In genomic region chr13:112463868-112464625, GRCm38 (mm10) we compare ENCODE assay signal across 8 mouse cellular contexts. TPM values are rescaled to one million over a fixed set of nuclear protein-coding genes. Genes with fewer than 3 reads are reported as not detected.
DNase-seq lines count a peak whose midpoint lies in the region; ATAC-seq lines count a peak whose summit lies in the region.

Gene Il6st, plus strand, starts transcription at chr13:112464070.

- peak within 1 kb of the TSS; percentile 81 for H3K4me3 ChIP-seq in forebrain, embryonic 11.5 days (ENCODE audit: low read depth, low read length)
- peak within 1 kb of the TSS; percentile 89 for H3K4me3 ChIP-seq in heart, embryonic 16.5 days (ENCODE audit: low read length)
- peak within 1 kb of the TSS; percentile 68 for H3K4me3 ChIP-seq in liver, embryonic 15.5 days (replicated peaks)
- peak within 1 kb of the TSS; percentile 84 for H3K4me3 ChIP-seq in neural tube, embryonic 12.5 days

- peak; percentile 76 to 81 for DNase-seq in CD8-positive naive resting alpha-beta T cell, adult 2 months (ENCODE audit: low read depth in 2 of 2, low spot score in 2 of 2)
- peak; percentile 88 for DNase-seq in c-Kit-positive CD71-negative TER-119-negative erythroid progenitor cells, embryonic 14.5 days (ENCODE audit: low read depth)
- DNase-seq in forebrain, embryonic 11.5 days (ENCODE audit: low spot score) = peak; percentile 98
- peak; percentile 98 to 99 for DNase-seq in kidney, postnatal 36 days
- peak; percentile 86 for DNase-seq in telencephalon, adult 2 months (ENCODE audit: low read depth, low spot score)

- under 1% methylated on average over 75 of the region's 85 CpGs for WGBS in forebrain, embryonic 11.5 days
- WGBS in heart, embryonic 16.5 days = under 1% methylated on average over 84 of the region's 85 CpGs
- under 1% methylated on average over 85 of the region's 85 CpGs for WGBS in liver, embryonic 15.5 days (ENCODE audit: insufficient replicate concordance)
- WGBS in neural tube, embryonic 12.5 days = under 1% methylated on average over 85 of the region's 85 CpGs

- H3K9ac ChIP-seq in forebrain, embryonic 11.5 days (ENCODE audit: low read length) = peak within 1 kb of the TSS; percentile 81
- H3K9ac ChIP-seq in heart, embryonic 16.5 days (ENCODE audit: low read length) = peak within 1 kb of the TSS; percentile 94
- peak within 1 kb of the TSS; percentile 64 for H3K9ac ChIP-seq in liver, embryonic 15.5 days
- peak within 1 kb of the TSS; percentile 88 for H3K9ac ChIP-seq in neural tube, embryonic 12.5 days

- H3K9me3 ChIP-seq in forebrain, embryonic 11.5 days (ENCODE audit: control insufficient read depth, low read length) = no peaks in the 10 kb centered on the region
- H3K9me3 ChIP-seq in heart, embryonic 16.5 days (replicated peaks; ENCODE audit: control insufficient read depth, low read length) = no peaks in the 10 kb centered on the region
- no peaks in the 10 kb centered on the region for H3K9me3 ChIP-seq in liver, embryonic 15.5 days (replicated peaks)
- H3K9me3 ChIP-seq in neural tube, embryonic 12.5 days = no peaks in the 10 kb centered on the region

- H3K36me3 ChIP-seq in forebrain, embryonic 11.5 days (ENCODE audit: control insufficient read depth, insufficient read depth, low read length) = no peaks in the 10 kb centered on the region
- no peaks in the 10 kb centered on the region for H3K36me3 ChIP-seq in heart, embryonic 16.5 days (ENCODE audit: control insufficient read depth, insufficient read depth)
- H3K36me3 ChIP-seq in liver, embryonic 15.5 days (replicated peaks) = no peaks in the 10 kb centered on the region
- no peaks in the 10 kb centered on the region for H3K36me3 ChIP-seq in neural tube, embryonic 12.5 days

- H3K27me3 ChIP-seq in forebrain, embryonic 11.5 days (ENCODE audit: control insufficient read depth, insufficient read depth, low read length) = no peaks in the 10 kb centered on the region
- H3K27me3 ChIP-seq in heart, embryonic 16.5 days (ENCODE audit: control insufficient read depth, insufficient read depth, low read length) = no peaks in the 10 kb centered on the region
- peaks cover 38% of the 10 kb centered on the region for H3K27me3 ChIP-seq in liver, embryonic 15.5 days
- no peaks in the 10 kb centered on the region for H3K27me3 ChIP-seq in neural tube, embryonic 12.5 days (replicated peaks)

- H3K27ac ChIP-seq in forebrain, embryonic 11.5 days (ENCODE audit: low read depth, low read length) = peak within 1 kb of the TSS; percentile 25; the same call in 1 of the 2 replicates
- H3K27ac ChIP-seq in heart, embryonic 16.5 days (ENCODE audit: low read length) = peak within 1 kb of the TSS; percentile 94
- H3K27ac ChIP-seq in liver, embryonic 15.5 days (replicated peaks) = peak within 1 kb of the TSS; percentile 75
- H3K27ac ChIP-seq in neural tube, embryonic 12.5 days = 0 out of 2 replicates have a peak within 1 kb of the TSS, but pooled peaks have one; percentile 20

- peak within 1 kb of the TSS; percentile 88 for H3K4me2 ChIP-seq in forebrain, embryonic 11.5 days (ENCODE audit: low read depth, low read length, severe bottlenecking)
- peak within 1 kb of the TSS; percentile 82 for H3K4me2 ChIP-seq in heart, embryonic 16.5 days (ENCODE audit: low read depth, low read length)
- H3K4me2 ChIP-seq in liver, embryonic 15.5 days = peak within 1 kb of the TSS; percentile 93
- peak within 1 kb of the TSS; percentile 85 for H3K4me2 ChIP-seq in neural tube, embryonic 12.5 days (replicated peaks)

- peak; percentile 100 for ATAC-seq in forebrain, embryonic 11.5 days (replicated peaks; ENCODE audit: low FRiP score)
- peak; percentile 99 for ATAC-seq in heart, embryonic 16.5 days (replicated peaks; ENCODE audit: extremely low read depth, insufficient read depth, low FRiP score)
- peak; percentile 97 for ATAC-seq in liver, embryonic 15.5 days (ENCODE audit: insufficient read depth)
- ATAC-seq in neural tube, embryonic 12.5 days (ENCODE audit: low FRiP score, low read depth) = peak; percentile 100

- H3K4me1 ChIP-seq in forebrain, embryonic 11.5 days (replicated peaks; ENCODE audit: control insufficient read depth, insufficient read depth, low read length) = no peaks in the 10 kb centered on the region
- H3K4me1 ChIP-seq in heart, embryonic 16.5 days (ENCODE audit: control insufficient read depth, insufficient read depth, low read length) = peaks cover 29% of the 10 kb centered on the region
- H3K4me1 ChIP-seq in liver, embryonic 15.5 days (replicated peaks) = peaks cover 22% of the 10 kb centered on the region
- peaks cover 9% of the 10 kb centered on the region; the same call in 1 of the 2 replicates for H3K4me1 ChIP-seq in neural tube, embryonic 12.5 days

RNA-seq across cellular contexts. Expression of gene Il6st, which starts in this region (rescaled TPM):
- 28.6 and 32.0 TPM in 2 replicates for polyA plus RNA-seq in forebrain, embryonic 11.5 days (2014; fragmentation: Nextera tagmentation; extraction: Ambion mirVana)
- polyA plus RNA-seq in heart, embryonic 16.5 days (2015; fragmentation: Nextera tagmentation; extraction: Ambion mirVana) = 43.0 and 45.1 TPM in 2 replicates
- polyA plus RNA-seq in liver, embryonic 15.5 days (2015; fragmentation: Nextera tagmentation; extraction: Ambion mirVana) = 4.8 and 5.6 TPM in 2 replicates
- polyA plus RNA-seq in neural tube, embryonic 12.5 days (2016; fragmentation: Nextera tagmentation; extraction: Ambion mirVana) = 33.6 and 36.4 TPM in 2 replicates

Comparison
In these comparisons a context has a peak if more than half of its experiments do, and no peak if none do; other contexts are left out.
1. Peak in every context shown above with its lines: DNase-seq, ATAC-seq, H3K4me3 ChIP-seq and H3K27ac ChIP-seq.
2. H3K27ac ChIP-seq: peak in every context shown above with its lines; median percentile 94 in heart, embryonic 16.5 days; 75 in liver, embryonic 15.5 days; 25 in forebrain, embryonic 11.5 days; 20 in neural tube, embryonic 12.5 days.